Mouse (Mus musculus) T-helper 1 cell (primary cell): ENCODE measurements around the gene Rinl.

Experiments used
- in situ Hi-C: fragments of 300-600 bp; cut with MboI, MseI; formaldehyde crosslinking; loops from one replicate; pipeline ENCODE4 v1.15.1; 2025; ENCODE audit warnings: high pct_unique_total_duplicates

Rinl gene

DNA sequence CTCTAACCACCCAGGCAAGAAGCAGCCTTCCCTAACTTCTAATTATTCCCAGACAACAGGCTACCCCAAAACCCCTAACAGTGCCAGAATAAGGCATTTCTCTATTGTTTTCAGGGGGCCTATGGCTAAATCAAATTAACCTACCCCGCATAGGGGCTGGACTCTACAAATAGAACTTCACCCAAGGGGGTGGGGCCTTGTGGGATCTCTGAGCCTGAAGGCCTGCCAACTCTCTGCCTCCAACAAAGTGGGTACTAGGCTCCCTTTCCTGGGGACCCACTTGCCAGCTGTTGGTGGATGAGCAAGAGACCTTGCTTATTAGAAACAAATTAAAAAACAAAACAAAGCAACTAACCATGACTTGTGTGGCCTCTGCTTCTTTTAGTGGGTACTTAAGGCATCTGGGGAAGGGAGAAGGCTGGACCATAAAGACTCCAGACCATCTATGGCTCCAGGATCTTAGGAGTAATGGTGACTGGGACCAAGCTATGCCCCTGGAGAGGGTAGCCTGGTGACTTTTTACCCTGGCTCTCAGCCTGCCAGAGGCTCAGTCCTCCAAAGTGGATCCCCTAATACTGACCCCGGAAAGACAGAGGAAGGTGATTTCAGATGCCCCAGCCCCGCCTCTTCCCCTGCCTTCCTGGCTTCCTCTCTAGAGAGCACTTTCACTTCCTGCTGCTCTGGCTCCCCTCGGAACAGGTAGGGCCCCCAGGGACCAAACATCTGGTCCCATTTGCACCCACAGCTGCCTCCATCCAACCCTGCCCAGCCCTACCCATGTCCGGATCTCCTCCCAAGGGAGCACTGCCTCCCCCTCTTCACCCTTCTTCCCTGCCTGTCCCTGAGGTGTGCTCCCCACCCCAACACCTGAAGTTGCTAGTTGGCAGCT is at the start of gene Rinl:
Gene Rinl (plus strand): TSS at position 663 of the 889 bp plus-strand sequence.
- in situ Hi-C loops, result no loop called here

DNA sequence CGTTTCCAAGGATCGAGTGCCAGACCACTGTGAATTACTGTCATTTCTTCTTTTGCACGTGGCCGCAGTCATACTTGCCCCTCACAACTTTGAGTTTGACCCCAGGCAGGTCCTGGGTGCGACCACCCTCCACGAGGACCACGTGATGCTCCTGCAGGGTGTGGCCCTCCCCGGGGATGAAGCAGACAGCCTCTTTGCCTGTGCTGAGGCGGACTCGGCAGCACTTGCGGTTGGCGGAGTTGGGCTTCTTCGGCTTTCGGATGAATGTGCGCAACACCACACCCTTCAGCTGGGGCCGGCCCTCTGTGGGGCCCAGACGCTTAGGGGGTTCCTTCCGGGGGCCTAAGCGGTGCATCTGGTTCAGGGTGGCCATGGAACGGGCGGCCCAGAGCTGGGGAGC is 48.9 kb upstream of the Rinl start:
- in situ Hi-C loops, result no loop called here

DNA sequence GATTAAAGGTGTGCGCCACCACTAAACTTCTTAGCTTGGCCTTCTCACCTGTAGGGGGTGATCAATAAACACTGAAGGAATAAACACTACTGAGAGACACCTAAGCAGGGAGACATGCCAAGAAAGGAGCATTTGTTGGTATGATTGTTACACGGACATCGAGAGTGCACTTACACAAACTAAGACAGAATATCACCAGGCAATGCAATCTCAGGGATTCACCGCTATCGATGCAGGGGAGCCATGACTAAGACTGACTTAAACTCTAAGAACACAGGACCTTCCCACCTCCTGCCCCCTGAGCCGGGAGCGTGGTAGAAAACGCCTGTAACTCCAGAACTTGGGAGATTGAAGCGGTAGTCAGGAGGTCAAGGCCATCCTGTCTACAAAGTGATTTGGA is 47.8 kb upstream of the Rinl start:
- in situ Hi-C loops, result no loop called here

DNA sequence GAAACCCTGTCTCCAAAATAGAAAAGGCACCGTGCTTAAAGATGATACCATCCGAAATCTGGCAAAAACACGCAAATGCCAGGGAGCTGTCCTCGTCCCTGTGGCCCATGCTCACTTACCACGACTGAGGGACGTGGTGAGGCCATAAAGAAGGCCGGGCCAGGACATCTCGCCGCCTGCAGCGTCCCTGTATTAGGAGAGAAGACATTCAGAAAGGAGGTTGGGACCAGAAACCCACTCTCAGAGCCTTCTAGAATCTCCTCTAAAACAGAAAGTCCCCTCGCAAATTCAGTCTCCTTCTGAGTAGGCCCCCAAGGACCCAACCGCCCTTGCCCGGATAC is 47.4 kb upstream of the Rinl start:
- in situ Hi-C loops, result no loop called here

DNA sequence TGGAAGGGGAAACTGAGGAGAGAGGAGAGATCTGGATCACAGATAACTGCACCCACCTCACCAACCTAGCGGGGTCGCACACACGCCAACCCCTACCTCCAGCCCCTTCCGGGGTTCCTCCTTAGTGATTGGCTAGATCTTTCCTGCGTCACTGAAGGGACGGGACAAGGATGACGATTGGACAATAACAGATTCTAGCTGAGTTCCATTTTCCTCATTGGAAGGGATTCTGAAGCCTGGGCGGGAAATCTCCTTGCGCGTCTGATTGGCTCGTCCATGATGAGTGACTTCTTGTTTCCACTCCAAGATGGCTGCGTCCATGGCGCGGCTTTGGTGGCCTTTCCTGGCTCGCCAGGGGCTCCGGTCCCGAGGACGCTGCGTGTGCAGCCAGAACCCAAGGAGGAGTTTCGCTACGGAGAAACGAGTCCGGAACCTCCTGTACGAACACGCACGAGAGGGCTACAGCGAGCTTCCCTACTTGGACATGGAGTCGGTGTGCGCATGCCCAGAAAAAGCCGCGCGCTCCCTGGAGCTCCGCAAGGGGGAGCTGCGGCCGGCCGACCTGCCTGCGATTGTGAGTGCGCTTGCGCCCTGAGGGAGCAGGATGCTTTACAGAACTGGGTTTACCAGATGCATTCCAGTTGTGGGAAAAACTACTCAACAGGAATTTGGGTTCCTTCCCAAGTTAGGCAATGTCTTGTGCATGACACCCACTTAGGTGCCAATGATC is 46.9 kb upstream of the Rinl start, which contains the start of the genes Mrps12 and Sars2:
Gene Mrps12 (minus strand): TSS at position 112 of the 730 bp plus-strand sequence.
Gene Sars2 (plus strand): TSS at position 284 of the 730 bp plus-strand sequence.
- in situ Hi-C loops, result no loop called here

DNA sequence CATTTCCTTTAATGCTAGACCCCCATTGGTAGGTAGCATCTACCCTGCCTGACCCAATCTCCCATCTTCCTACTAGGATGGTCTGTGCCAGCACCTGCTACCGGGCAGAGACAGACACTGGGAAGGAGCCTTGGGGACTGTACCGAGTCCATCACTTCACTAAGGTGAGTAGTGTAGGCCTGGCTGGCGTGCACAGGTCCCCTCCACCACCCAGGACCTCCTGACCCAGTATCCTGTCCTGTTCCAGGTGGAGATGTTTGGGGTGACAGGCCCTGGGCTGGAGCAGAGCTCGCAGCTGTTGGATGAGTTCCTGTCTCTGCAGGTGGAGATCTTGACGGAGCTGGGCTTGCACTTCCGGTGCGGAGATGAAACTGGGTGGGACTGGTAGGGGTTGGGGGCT is 38.8 kb upstream of the Rinl start:
- in situ Hi-C loops, result no loop called here

DNA sequence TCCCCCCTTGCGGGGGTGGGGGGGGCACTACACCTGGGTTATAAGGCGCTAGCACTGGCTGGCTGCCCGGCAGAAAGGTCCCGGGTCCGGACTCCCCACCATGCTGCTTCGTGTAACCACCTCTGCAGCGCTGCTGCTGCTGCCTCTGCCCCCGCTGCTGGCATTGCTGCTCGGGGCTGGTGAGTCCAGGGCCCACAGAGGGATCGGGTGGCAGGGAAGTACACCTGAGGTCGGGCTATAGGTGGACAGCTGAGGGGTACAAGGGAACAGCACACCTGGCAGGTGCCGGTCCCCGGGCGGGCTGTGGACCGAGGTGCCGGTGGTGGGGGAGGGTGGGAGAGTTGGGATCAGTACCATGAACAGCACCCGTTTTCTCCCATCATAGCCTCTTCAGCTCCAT is 32.7 kb upstream of the Rinl start, which contains the start of gene Ccer2:
Gene Ccer2 (plus strand): TSS at position 96 of the 400 bp plus-strand sequence.
- in situ Hi-C loops, result no loop called here

DNA sequence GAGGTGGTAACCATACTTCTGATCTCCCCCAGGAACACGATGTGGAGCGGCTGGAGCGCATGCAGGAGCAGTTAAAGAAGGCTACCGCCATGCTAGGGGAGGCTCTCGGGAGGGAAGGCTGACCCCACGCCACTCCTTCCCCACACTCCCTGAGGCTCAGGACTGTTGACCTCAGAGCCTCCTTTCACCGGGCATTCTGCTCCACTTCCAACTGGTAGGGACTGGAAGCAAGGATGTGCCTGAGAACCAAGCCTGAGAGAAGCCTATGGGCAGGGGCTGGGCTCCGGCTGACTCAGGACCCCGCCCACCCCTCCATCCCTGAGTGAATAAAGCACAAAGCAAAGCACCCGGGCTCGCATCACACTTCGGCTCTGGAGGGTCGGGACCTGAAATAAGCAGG is 30.1 kb upstream of the Rinl start:
- in situ Hi-C loops, result no loop called here

DNA sequence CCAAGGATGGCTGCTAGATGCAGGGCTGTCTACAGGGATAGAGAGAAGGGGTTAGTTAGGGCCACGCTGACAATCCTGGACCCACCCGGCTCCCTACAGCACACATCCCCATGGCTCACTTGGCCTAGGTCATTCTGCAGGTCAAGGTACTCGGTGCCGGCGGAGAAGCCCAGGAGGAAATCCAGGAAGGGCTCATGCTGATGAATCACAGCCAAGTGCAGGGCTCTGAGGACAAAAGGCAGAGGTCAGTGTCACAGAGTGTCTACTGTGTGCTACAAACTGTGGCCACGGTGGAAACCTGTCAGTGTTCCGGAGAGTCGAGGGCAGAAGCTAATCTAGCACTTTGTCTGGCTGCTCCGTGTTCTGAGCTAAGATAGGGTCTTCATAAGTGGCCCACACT is 26.9 kb upstream of the Rinl start:
- in situ Hi-C loops, result loop anchor here (5.0 kb wide), 1 partner anchor 1780 kb away; no protein-coding TSS in a partner anchor

DNA sequence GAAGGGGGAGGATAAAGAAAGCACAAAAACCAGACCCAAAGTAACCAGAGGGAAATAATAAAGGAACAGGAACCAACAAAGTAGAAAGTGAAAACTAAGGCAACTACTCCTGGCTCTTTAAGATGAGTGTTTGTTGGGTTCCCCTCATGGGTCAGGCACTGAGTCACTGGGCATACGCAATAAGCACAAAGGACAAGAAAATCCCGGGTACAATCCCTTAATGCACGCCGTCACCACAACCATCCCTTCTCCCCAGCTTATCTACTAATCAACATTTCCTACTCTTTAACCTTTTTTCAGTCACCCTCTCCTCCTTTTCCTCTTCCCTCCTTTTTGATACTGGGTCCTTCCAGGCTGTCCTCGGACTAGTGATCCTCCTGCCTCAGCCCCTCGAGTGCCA is 23.6 kb upstream of the Rinl start:
- in situ Hi-C loops, result no loop called here

DNA sequence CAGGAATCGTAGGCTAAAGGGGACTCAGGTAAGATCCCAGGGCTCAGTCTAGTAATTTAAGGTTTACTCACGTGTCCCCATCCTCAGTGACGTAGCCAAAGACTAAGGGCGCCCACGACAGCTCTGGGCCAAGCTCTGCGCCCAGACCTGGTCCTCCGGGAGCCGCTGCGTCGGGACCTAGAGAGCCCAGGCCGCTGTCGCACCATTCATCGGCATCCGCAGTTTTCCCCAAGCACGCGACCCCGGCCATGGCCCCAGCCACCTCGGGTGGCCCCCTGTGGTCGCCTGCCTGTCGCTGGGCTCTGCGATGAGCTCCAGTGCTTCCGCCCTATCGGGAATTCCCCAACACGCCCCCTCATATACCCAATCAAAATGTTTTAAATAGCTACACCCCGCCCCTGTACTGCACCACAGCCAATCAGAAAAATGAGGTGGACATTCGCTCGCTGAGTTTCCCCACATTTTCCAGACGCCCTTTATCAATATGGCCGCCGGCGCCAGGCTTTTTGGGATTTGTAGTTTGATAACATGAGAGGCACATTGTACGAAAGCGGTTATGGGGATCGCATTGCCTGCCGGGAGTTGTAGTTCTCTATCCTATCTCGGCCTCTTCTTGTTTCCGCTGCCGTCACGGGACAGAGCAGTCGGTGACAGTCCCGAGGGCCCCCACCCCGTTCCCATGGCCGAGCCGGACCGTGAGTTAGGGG is 22.4 kb upstream of the Rinl start, which contains the start of gene Sirt2:
Gene Sirt2 (plus strand): TSS at position 563 of the 707 bp plus-strand sequence.
- in situ Hi-C loops, result no loop called here

DNA sequence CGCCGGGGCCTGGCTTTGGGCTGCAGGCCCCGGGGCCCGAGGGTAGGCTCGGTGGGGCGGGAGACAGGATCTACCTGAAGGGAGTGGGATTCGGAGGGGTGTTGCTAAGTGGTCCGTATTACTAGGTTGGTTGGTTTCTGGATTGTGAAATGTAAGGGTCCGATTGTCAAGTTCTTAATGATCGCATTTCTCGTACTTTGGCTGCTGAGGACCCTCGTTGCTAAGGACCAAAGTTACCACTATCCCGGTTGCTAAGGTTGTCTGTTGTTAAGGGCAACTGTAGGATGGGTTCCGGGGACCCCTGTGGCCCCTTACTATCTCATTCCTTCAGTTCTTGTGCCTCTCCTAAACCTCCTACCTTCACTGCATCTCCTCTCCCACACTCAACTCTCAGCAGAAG is 21.9 kb upstream of the Rinl start:
- in situ Hi-C loops, result no loop called here

DNA sequence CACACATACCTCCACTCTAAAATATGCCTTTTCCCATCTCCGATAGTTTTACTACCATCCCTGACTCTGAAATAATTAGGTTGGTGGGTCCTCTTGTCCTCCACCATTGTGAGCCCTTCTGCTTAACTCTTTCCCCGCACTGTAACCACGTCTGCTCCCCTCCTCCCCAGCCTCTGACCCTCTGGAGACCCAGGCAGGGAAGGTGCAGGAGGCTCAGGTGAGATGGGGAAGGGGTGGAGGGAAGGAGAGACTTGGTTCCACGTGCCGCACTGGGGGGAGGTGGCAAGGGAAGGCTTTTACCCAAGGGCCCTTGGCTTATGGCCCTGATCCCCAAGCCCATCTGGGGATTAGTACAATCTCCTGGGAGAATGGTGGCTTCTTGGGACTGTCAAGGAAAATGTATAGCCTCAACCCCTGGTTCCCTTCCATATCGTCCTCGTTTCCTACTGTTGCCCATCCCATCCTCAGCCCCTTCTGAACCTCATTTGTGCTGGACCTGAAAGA is 21.3 kb upstream of the Rinl start, which contains the start of gene Nfkbib:
Gene Nfkbib (minus strand): TSS at position 51 of the 504 bp plus-strand sequence.
- in situ Hi-C loops, result no loop called here

DNA sequence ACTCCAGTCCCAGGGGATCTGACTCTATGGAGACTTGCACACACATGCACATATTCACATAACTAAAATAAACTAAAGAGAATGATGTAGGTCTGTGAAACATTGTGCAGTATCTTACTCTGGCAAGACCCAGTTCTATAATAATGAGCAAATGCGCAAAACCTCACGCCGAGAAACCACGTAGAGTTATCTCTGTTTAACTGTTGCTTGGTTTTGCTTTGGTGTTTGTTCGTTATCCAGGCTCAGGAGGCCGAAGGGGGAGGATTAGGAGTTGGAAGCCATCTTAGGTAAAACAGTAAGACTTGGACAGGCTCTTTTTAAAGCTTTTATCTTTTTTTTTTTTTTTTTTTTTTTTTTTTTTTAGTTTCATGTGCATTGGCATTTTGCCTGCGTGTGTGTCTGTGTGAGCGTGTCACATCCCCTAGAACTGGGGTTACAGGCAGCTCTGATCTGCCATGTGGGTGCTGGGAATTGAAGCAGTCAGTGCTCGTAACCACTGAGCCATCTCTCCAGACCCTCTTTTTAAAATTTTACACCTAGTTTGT is 19.3 kb upstream of the Rinl start:
- in situ Hi-C loops, result no loop called here

DNA sequence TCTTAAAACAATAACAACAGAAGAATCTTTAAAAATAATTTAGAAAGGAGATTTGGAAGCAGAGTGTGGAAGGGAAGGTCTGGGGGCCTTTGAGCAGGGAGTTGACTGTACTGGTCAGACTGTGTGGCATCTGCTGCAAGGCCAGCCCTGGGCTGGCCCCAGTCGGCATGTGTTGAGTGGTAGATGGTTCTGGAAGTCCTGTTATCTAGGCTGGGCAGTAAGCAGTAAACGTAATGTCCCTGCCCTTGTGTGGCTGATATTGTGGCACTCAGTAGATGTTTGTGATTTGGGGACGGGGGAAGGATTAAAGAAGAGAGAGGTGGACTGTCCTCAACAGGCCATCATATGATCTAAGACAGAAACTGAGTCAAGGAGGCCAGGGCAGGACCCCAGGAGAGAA is 18.5 kb upstream of the Rinl start:
- in situ Hi-C loops, result no loop called here

DNA sequence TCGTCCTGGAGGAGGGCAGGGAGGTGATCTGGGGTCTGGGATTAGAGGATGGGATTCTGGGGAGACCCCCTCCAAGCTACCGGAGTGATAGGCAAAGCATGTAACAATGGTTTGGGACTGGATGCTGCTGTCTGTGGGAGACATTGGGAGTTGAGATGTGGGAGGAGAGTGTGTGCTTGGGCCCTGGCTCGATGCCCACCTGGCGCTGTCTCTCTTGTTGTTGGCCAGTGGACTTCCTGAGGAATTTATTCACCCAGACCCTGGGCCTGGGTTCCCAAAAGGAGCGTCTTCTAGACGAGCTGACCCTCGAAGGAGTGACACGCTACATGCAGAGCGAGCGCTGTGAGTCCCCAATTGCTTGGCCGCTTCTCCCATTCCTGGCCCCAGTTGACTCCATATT is 16.9 kb upstream of the Rinl start:
- in situ Hi-C loops, result no loop called here

DNA sequence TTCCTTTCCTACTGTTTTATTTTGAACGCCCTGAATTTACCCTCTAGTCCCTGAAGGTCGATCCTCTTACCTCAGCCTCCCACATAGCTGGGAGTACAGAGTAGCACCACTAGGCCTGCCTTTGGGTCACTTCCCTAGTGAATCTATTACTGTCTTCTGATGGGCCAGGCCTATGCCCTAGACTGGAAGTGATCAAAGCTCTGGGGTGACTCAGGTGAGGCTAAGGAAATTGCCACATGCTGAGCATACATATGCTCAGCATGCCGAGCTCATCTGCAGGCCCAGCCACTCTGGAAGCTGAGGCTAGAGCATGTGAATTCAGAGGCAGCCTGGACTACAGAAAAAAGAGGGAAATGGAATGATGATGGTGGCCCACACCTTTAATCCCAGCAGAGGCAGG is 15.6 kb upstream of the Rinl start:
- in situ Hi-C loops, result no loop called here

DNA sequence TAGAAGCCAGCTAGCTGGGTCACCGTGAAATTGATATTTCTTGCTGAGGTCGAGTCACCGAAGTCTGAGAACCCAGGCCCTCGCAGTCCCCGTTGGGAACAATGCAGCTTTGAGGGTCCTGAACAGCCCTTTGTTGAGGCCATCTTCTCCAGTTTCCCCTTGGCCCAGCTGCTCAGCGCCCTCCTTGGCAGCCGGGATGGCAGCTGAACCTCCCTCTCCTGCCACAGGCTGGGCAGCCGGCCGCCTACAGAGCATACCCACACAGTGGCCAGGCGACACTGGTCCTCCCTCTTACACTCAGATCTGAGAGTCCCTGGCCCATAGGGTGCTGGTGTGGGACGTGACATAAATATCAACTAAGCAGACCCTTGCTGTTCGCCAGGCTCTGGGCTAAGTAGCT is 14.6 kb upstream of the Rinl start:
- in situ Hi-C loops, result no loop called here

DNA sequence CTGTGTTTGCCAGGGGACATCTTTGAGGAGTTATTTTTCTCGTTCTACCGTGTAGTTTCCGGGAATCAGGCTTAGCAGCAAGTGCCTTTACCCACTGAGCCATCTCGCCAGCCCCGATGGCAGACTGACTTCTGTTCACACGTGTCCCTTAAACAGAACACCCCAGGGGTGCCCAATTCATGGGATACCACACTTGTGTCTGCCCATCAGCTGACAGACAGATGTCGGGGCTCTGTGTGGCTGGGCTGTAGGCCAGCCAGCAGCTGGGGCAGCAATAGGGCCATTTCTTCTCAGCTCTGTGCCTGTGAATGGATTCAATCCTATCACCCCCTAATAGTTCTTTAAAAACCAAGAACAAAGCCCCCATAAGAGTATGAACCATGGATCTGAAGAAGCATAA is 13.6 kb upstream of the Rinl start:
- in situ Hi-C loops, result no loop called here

DNA sequence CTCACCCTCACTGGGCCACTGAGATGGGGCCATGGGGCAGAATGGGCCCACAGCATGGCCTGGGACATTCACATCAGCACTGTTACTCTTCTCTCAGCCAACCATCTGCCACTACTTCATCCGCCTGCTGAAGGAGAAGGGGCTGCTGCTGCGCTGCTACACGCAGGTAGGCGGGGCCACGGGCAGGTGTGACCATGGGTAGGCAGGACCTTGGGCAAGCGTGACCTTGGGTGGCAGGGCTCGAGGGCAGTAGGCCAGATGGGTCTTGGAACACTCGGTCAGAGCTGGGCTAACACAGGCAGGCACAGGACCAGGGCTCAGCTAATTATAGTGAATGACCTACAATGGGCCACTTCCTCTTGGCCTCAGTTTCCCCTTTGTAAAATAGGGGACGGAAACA is 9.9 kb upstream of the Rinl start:
- in situ Hi-C loops, result no loop called here

DNA sequence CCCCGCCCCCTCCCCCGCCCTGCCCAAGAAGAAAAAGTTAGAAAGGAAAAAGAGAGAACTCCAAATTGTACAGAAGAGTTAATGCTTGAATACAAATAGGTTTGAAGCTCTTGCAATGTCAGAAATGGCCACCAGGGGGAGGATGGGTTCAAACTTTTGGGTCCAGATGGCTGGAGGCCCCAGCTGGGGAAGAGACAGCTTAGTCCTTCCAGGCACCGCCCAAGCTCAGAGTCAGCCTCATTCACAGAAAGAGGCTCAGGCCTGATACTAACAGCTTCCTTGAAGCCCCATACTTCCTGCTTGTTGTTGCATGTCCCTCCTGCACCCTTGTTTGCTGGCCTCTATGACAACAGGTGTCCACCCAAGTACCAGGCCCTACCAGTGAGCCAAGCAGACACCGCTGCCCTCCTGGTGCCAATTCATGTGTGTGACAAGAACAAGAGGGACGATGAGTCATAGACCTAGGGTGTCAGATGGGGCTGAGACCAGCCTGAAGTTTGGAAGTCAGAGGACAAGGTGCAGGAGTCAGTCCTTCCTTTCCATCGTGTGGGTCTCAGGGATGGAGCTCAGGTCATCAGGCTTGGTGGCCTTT is 8.6 kb upstream of the Rinl start:
- in situ Hi-C loops, result no loop called here
